8 mouse cellular contexts compared by ENCODE assay signal in genomic region chr9:106884996-106885900, GRCm38 (mm10). TPM values are rescaled to one million over a fixed set of nuclear protein-coding genes. Genes with fewer than 3 reads are reported as not detected.
DNase-seq lines count a peak whose midpoint lies in the region; ATAC-seq and TF ChIP-seq lines count a peak whose summit lies in the region.

No protein-coding gene starts in this region.

- H3K9me3 ChIP-seq in forebrain, embryonic 14.5 days (replicated peaks; ENCODE audit: control insufficient read depth, low read length): no peaks in the 10 kb centered on the region
- no peaks in the 10 kb centered on the region for H3K9me3 ChIP-seq in limb, embryonic 13.5 days

- WGBS in liver, adult 2 months: 63% methylated on average over 44 of the region's 44 CpGs
- 25% methylated on average over 44 of the region's 44 CpGs for WGBS in forebrain, embryonic 14.5 days
- 17% methylated on average over 44 of the region's 44 CpGs for WGBS in limb, embryonic 13.5 days

- no peak for TF ChIP-seq POLR2A in liver, adult 2 months (IDR thresholded peaks at IDR 0.05; ENCODE audit: extremely low read depth, insufficient read depth, low read length)

- peak overlapping the region; percentile 76 for H3K4me3 ChIP-seq in liver, adult 2 months (ENCODE audit: insufficient read depth, low read depth, low read length)
- peak overlapping the region; percentile 98 for H3K4me3 ChIP-seq in forebrain, embryonic 14.5 days (ENCODE audit: low read depth, low read length)
- H3K4me3 ChIP-seq in limb, embryonic 13.5 days: peak overlapping the region; percentile 94

- peak overlapping the region; percentile 99 for H3K4me2 ChIP-seq in forebrain, embryonic 14.5 days (ENCODE audit: low read length)
- peak overlapping the region; percentile 97 for H3K4me2 ChIP-seq in limb, embryonic 13.5 days (replicated peaks)

- H3K27ac ChIP-seq in liver, adult 2 months (replicated peaks; ENCODE audit: insufficient read depth, low read depth, low read length): no peak overlapping the region
- H3K27ac ChIP-seq in forebrain, embryonic 14.5 days (ENCODE audit: low read depth, low read length): 0 out of 2 replicates have a peak overlapping the region, but pooled peaks have one; percentile 95
- H3K27ac ChIP-seq in limb, embryonic 13.5 days: no peak overlapping the region

- peak overlapping the region; percentile 95 for H3K9ac ChIP-seq in liver, adult 2 months (ENCODE audit: low read depth, low read length)
- peak overlapping the region; percentile 99 for H3K9ac ChIP-seq in forebrain, embryonic 14.5 days (ENCODE audit: low read length)
- H3K9ac ChIP-seq in limb, embryonic 13.5 days: peak overlapping the region; percentile 99

- TF ChIP-seq CTCF in liver, adult 2 months (IDR thresholded peaks at IDR 0.05; ENCODE audit: low read depth, low read length): no peak

- H3K27me3 ChIP-seq in liver, adult 2 months (ENCODE audit: control insufficient read depth, insufficient read depth, low read length): no peaks in the 10 kb centered on the region
- no peaks in the 10 kb centered on the region for H3K27me3 ChIP-seq in forebrain, embryonic 14.5 days (replicated peaks; ENCODE audit: control insufficient read depth, insufficient read depth, low read length)
- H3K27me3 ChIP-seq in limb, embryonic 13.5 days: no peaks in the 10 kb centered on the region

- no peak for ATAC-seq in forebrain, embryonic 14.5 days
- ATAC-seq in limb, embryonic 13.5 days (ENCODE audit: low FRiP score, low read depth): no peak

- H3K36me3 ChIP-seq in liver, adult 2 months (ENCODE audit: control insufficient read depth, insufficient read depth, low read length): peaks cover 30% of the 10 kb centered on the region
- peaks cover 76% of the 10 kb centered on the region for H3K36me3 ChIP-seq in forebrain, embryonic 14.5 days (ENCODE audit: control insufficient read depth, insufficient read depth, low read length)
- H3K36me3 ChIP-seq in limb, embryonic 13.5 days: peaks cover 69% of the 10 kb centered on the region

- no peak for DNase-seq in liver, adult 2 months (ENCODE audit: extremely low read depth, low read depth, low spot score)
- no peak for DNase-seq in liver
- DNase-seq in cerebellum, adult 9-10 months: peak; percentile 57
- no peak for DNase-seq in forebrain, embryonic 14.5 days (ENCODE audit: low spot score)
- peak; percentile 34 for DNase-seq in retina, postnatal 1 day
- no peak for DNase-seq in adrenal gland, postnatal 14 days
- no peak for DNase-seq in urinary bladder, postnatal 10 days (ENCODE audit: low spot score)

- peaks cover 17% of the 10 kb centered on the region for H3K79me2 ChIP-seq in liver, adult 2 months (ENCODE audit: control insufficient read depth, insufficient read depth, low read length)

- peaks cover 21% of the 10 kb centered on the region for H3K4me1 ChIP-seq in liver, adult 2 months (ENCODE audit: control insufficient read depth, insufficient read depth, low read length)
- H3K4me1 ChIP-seq in forebrain, embryonic 14.5 days (ENCODE audit: control insufficient read depth, insufficient read depth, low read length): peaks cover 28% of the 10 kb centered on the region
- H3K4me1 ChIP-seq in limb, embryonic 13.5 days: peaks cover 76% of the 10 kb centered on the region

RNA-seq across cellular contexts. Expression of gene Rbm15b, which starts 2.0 kb away (rescaled TPM):
- total RNA-seq in liver, adult 2 months (2014; rRNA removed): 4.9 and 5.8 TPM in 2 replicates
- 4.5 and 4.8 TPM in 2 replicates for polyA plus RNA-seq in liver, adult 2 months (2012; rRNA removed)
- 22.9 and 24.8 TPM in 2 replicates for polyA plus RNA-seq in forebrain, embryonic 14.5 days (2014; fragmentation: Nextera tagmentation; extraction: Ambion mirVana)
- polyA plus RNA-seq in limb, embryonic 13.5 days (2015; fragmentation: Nextera tagmentation; extraction: Ambion mirVana): 9.8 and 10.6 TPM in 2 replicates
- total RNA-seq in adrenal gland, postnatal 14 days (2021): 27.5 and 29.8 TPM in 2 replicates

RNA-seq across cellular contexts. Expression of gene Manf, which starts 6.5 kb away (rescaled TPM):
- total RNA-seq in liver, adult 2 months (2014; rRNA removed): 78.2 and 102 TPM in 2 replicates
- polyA plus RNA-seq in liver, adult 2 months (2012; rRNA removed): 43.1 and 74.6 TPM in 2 replicates
- 214 and 219 TPM in 2 replicates for polyA plus RNA-seq in forebrain, embryonic 14.5 days (2014; fragmentation: Nextera tagmentation; extraction: Ambion mirVana)
- polyA plus RNA-seq in limb, embryonic 13.5 days (2015; fragmentation: Nextera tagmentation; extraction: Ambion mirVana): 254 and 278 TPM in 2 replicates
- total RNA-seq in adrenal gland, postnatal 14 days (2021): 207 and 234 TPM in 2 replicates

Comparison
In these comparisons a context has a peak if more than half of its experiments do, and no peak if none do; other contexts are left out.
1. DNase-seq: peak in cerebellum, adult 9-10 months (single experiment) and retina, postnatal 1 day (single experiment); none in liver, adult 2 months (single experiment), liver (single experiment), forebrain, embryonic 14.5 days (single experiment), adrenal gland, postnatal 14 days (single experiment) and urinary bladder, postnatal 10 days (single experiment).
2. Peak in every context shown above with its lines, with median percentiles within 50 percentile points of each other: H3K4me3 ChIP-seq and H3K9ac ChIP-seq.